ENCODE assay signal across 10 mouse cellular contexts in genomic region chr12:55598537-55598886, GRCm38 (mm10). TPM values are rescaled to one million over a fixed set of nuclear protein-coding genes. Genes with fewer than 3 reads are reported as not detected.
DNase-seq lines count a peak whose midpoint lies in the region; ATAC-seq and TF ChIP-seq lines count a peak whose summit lies in the region.
"Had no signal": no experiment of that assay in that cellular context is flagged by ENCODE, and none has a peak within 500 bp of the region (broad histone marks: within the 10 kb centered on the region; RNA-seq: fewer than 3 reads in every experiment).

No protein-coding gene starts in this region.

- peak overlapping the region; percentile 55 for H3K4me3 ChIP-seq in heart, embryonic 11.5 days (ENCODE audit: low read depth, low read length)
- H3K4me3 ChIP-seq in ES-Bruce4 (ENCODE audit: low read depth, low read length): peak overlapping the region; percentile 69
- peak overlapping the region; percentile 47 for H3K4me3 ChIP-seq in hindbrain, embryonic 11.5 days (ENCODE audit: low read depth, low read length)
- H3K4me3 ChIP-seq in liver, postnatal 0 days (ENCODE audit: low read depth, low read length): peak overlapping the region; percentile 43

- TF ChIP-seq CTCF in ES-Bruce4 (IDR thresholded peaks at IDR 0.05; ENCODE audit: low read depth, low read length): no peak
- TF ChIP-seq CTCF in liver, postnatal 0 days (IDR thresholded peaks at IDR 0.05; ENCODE audit: low read depth): no peak

- no peak overlapping the region for H3K27ac ChIP-seq in heart, embryonic 11.5 days (ENCODE audit: low read depth, low read length)
- H3K27ac ChIP-seq in ES-Bruce4 (ENCODE audit: insufficient read depth, low read length): no peak overlapping the region
- H3K27ac ChIP-seq in hindbrain, embryonic 11.5 days (ENCODE audit: low read depth, low read length): no peak overlapping the region
- H3K27ac ChIP-seq in liver, postnatal 0 days (ENCODE audit: low read depth): no peak overlapping the region

- no peak for ATAC-seq in heart, embryonic 11.5 days (replicated peaks; ENCODE audit: insufficient number of reproducible peaks, low FRiP score, low TSS enrichment)
- peak; percentile 22 for ATAC-seq in hindbrain, embryonic 11.5 days (ENCODE audit: low FRiP score)
- ATAC-seq in liver, postnatal 0 days: no peak

- H3K4me2 ChIP-seq in heart, embryonic 11.5 days: peak overlapping the region; percentile 91
- peak overlapping the region; percentile 92 for H3K4me2 ChIP-seq in hindbrain, embryonic 11.5 days (replicated peaks; ENCODE audit: low read depth, low read length)
- H3K4me2 ChIP-seq in liver, postnatal 0 days (ENCODE audit: low read depth, low read length): peak overlapping the region; percentile 67; the same call in 1 of the 2 replicates

- DNase-seq in heart, postnatal 14 days: no peak
- DNase-seq in hindbrain, embryonic 11.5 days (ENCODE audit: low spot score): peak; percentile 52
- no peak for DNase-seq in liver, postnatal 0 days
- DNase-seq in yolk sac, embryonic 10.5 days (ENCODE audit: low spot score): no peak
- DNase-seq in ovary, postnatal 14 days (ENCODE audit: low spot score): no peak
- no peak for DNase-seq in kidney, adult 11 months
- DNase-seq: kidney, postnatal 25 days had no signal

- intact Hi-C loops in heart, postnatal 14 days (cut with DNase I): no loop called here

- H3K4me1 ChIP-seq in heart, embryonic 11.5 days (ENCODE audit: control insufficient read depth, insufficient read depth, low read length): peaks cover 12% of the 10 kb centered on the region
- H3K4me1 ChIP-seq in ES-Bruce4 (ENCODE audit: control insufficient read depth, insufficient read depth, low read length): no peaks in the 10 kb centered on the region
- H3K4me1 ChIP-seq in hindbrain, embryonic 11.5 days (replicated peaks; ENCODE audit: control insufficient read depth, insufficient read depth, low read length): peaks cover 9% of the 10 kb centered on the region
- H3K4me1 ChIP-seq in liver, postnatal 0 days (ENCODE audit: insufficient read depth): peaks cover 20% of the 10 kb centered on the region

- no peaks in the 10 kb centered on the region for H3K9me3 ChIP-seq in heart, embryonic 11.5 days (replicated peaks; ENCODE audit: control insufficient read depth, low read length)
- no peaks in the 10 kb centered on the region for H3K9me3 ChIP-seq in ES-Bruce4 (replicated peaks; ENCODE audit: control insufficient read depth, insufficient read depth, low read length, poor library complexity, severe bottlenecking)
- no peaks in the 10 kb centered on the region for H3K9me3 ChIP-seq in hindbrain, embryonic 11.5 days (ENCODE audit: control insufficient read depth, low read length)
- no peaks in the 10 kb centered on the region for H3K9me3 ChIP-seq in liver, postnatal 0 days (ENCODE audit: low read length)

- no peaks in the 10 kb centered on the region for H3K36me3 ChIP-seq in heart, embryonic 11.5 days (ENCODE audit: control insufficient read depth, insufficient read depth, low read length)
- no peaks in the 10 kb centered on the region for H3K36me3 ChIP-seq in ES-Bruce4 (ENCODE audit: control insufficient read depth, insufficient read depth, low read length, poor library complexity, severe bottlenecking)
- H3K36me3 ChIP-seq in hindbrain, embryonic 11.5 days (ENCODE audit: control insufficient read depth, insufficient read depth, low read length): no peaks in the 10 kb centered on the region
- H3K36me3 ChIP-seq in liver, postnatal 0 days (replicated peaks; ENCODE audit: insufficient read depth, low read length): no peaks in the 10 kb centered on the region

- H3K27me3 ChIP-seq in heart, embryonic 11.5 days (ENCODE audit: control insufficient read depth, insufficient read depth, low read length): peaks cover 51% of the 10 kb centered on the region
- peaks cover 15% of the 10 kb centered on the region for H3K27me3 ChIP-seq in ES-Bruce4 (ENCODE audit: control insufficient read depth, insufficient read depth, low read length, poor library complexity, severe bottlenecking)
- peaks cover 50% of the 10 kb centered on the region for H3K27me3 ChIP-seq in hindbrain, embryonic 11.5 days (ENCODE audit: control insufficient read depth, insufficient read depth, low read length)
- peaks cover 43% of the 10 kb centered on the region for H3K27me3 ChIP-seq in liver, postnatal 0 days (ENCODE audit: insufficient read depth, low read length)

- no peak for TF ChIP-seq EP300 in ES-Bruce4 (IDR thresholded peaks at IDR 0.05; ENCODE audit: insufficient read depth, low read depth, low read length)
- no peak for TF ChIP-seq EP300 in liver, postnatal 0 days (IDR thresholded peaks at IDR 0.05; ENCODE audit: low read depth)

- TF ChIP-seq POLR2A in ES-Bruce4 (IDR thresholded peaks at IDR 0.05; ENCODE audit: insufficient read depth, low read length): no peak

- WGBS in heart, embryonic 11.5 days (ENCODE audit: insufficient replicate concordance): 7% methylated on average over 7 of the region's 7 CpGs
- WGBS in hindbrain, embryonic 11.5 days: 5% methylated on average over 7 of the region's 7 CpGs
- WGBS in liver, postnatal 0 days (ENCODE audit: insufficient replicate concordance): 8% methylated on average over 7 of the region's 7 CpGs

- H3K9ac ChIP-seq in heart, embryonic 11.5 days (ENCODE audit: low read depth, low read length): no peak overlapping the region
- H3K9ac ChIP-seq in ES-Bruce4 (ENCODE audit: low read depth, poor library complexity, severe bottlenecking): peak overlapping the region; percentile 36; the same call in 1 of the 2 replicates
- H3K9ac ChIP-seq in hindbrain, embryonic 11.5 days (ENCODE audit: low read depth, low read length): no peak overlapping the region
- no peak overlapping the region for H3K9ac ChIP-seq in liver, postnatal 0 days (replicated peaks)

RNA-seq across cellular contexts. Expression of gene Insm2, which starts 0.7 kb away (rescaled TPM):
- polyA plus RNA-seq in heart, embryonic 11.5 days (2014; fragmentation: Nextera tagmentation; extraction: Ambion mirVana): 0.07 TPM in 1 of 2 replicates, not detected in the other
- not detected for total RNA-seq in heart, postnatal 14 days (2021)
- polyA plus RNA-seq in ES-Bruce4 (2011; ENCODE audit: insufficient read depth, insufficient read length, low read depth, missing spikeins): not detected in 2 replicates
- polyA plus RNA-seq in hindbrain, embryonic 11.5 days (2014; fragmentation: Nextera tagmentation; extraction: Ambion mirVana): 0.85 and 1.5 TPM in 2 replicates
- polyA plus RNA-seq in liver, postnatal 0 days (2015; fragmentation: Nextera tagmentation; extraction: Ambion mirVana): 0.05 TPM in 1 of 2 replicates, not detected in the other
- polyA plus RNA-seq: urinary bladder, adult 2 months had no signal

RNA-seq across cellular contexts. Expression of gene Aldoart2, which starts 33.5 kb away (rescaled TPM):
- 0.19 and 0.28 TPM in 2 replicates for polyA plus RNA-seq in heart, embryonic 11.5 days (2014; fragmentation: Nextera tagmentation; extraction: Ambion mirVana)
- not detected for total RNA-seq in heart, postnatal 14 days (2021)
- 0.40 TPM in 1 of 2 replicates, not detected in the other for polyA plus RNA-seq in ES-Bruce4 (2011; ENCODE audit: insufficient read depth, insufficient read length, low read depth, missing spikeins)
- not detected in 2 replicates for polyA plus RNA-seq in hindbrain, embryonic 11.5 days (2014; fragmentation: Nextera tagmentation; extraction: Ambion mirVana)
- polyA plus RNA-seq in liver, postnatal 0 days (2015; fragmentation: Nextera tagmentation; extraction: Ambion mirVana): not detected in 2 replicates
- polyA plus RNA-seq: urinary bladder, adult 2 months had no signal
